Mouse (Mus musculus) lung, postnatal 0 days (tissue): ENCODE measurements at regions not wholly inside any gene's neighbourhood (a gene's known extent, or its start where the extent isn't known, plus 50 kb on each side); places are given as distances from the start of the nearest gene placed in this dataset.

Experiments used
- ATAC-seq: fragments of 200-750 bp; cut with Nextera tagmentation; 2 replicates; pipeline ENCODE4 v1.8.0; 2017; ENCODE audit warnings: moderate library complexity
- DNase-seq: peaks from one replicate; pipeline ENCODE4 v3.0.0-alpha.2; 2016; ENCODE audit warnings: low spot score
- H3K27ac ChIP-seq: fragments of 300-500 bp; sonication (generic); 2 replicates; pipeline ENCODE4 v1.5.1; 2014; ENCODE audit warnings: antibody characterized with exemption, mild to moderate bottlenecking, low read length, mixed read lengths
- H3K27me3 ChIP-seq: fragments of 300-500 bp; sonication (generic); replicated peaks from 2 replicates; pipeline ENCODE4 v1.6.1; 2014; ENCODE audit warnings: low read length, mixed read lengths; ENCODE audit not compliant: insufficient read depth
- H3K36me3 ChIP-seq: fragments of 300-500 bp; sonication (generic); 2 replicates; pipeline ENCODE4 v1.6.1; 2014; ENCODE audit warnings: low read length, mixed read lengths; ENCODE audit not compliant: insufficient read depth
- H3K4me1 ChIP-seq: fragments of 300-500 bp; sonication (generic); 2 replicates; pipeline ENCODE4 v1.6.1; 2014; ENCODE audit warnings: antibody characterized with exemption, low read depth, low read length, mixed read lengths; ENCODE audit not compliant: insufficient read depth
- H3K4me2 ChIP-seq: fragments of 300-500 bp; sonication (generic); replicated peaks from 2 replicates; pipeline ENCODE4 v1.6.1; 2014; ENCODE audit warnings: low read depth, mild to moderate bottlenecking, low read length, moderate library complexity, mixed read lengths
- H3K4me3 ChIP-seq: fragments of 300-500 bp; sonication (generic); 2 replicates; pipeline ENCODE4 v1.5.1; 2014; ENCODE audit warnings: low read depth, low read length
- H3K9ac ChIP-seq: fragments of 300-500 bp; sonication (generic); replicated peaks from 2 replicates; pipeline ENCODE4 v1.6.1; 2014; ENCODE audit warnings: low read depth, mild to moderate bottlenecking
- H3K9me3 ChIP-seq: fragments of 300-500 bp; sonication (generic); 2 replicates; pipeline ENCODE4 v1.6.1; 2016; ENCODE audit warnings: low read length, mixed read lengths
- CTCF ChIP-seq: IDR thresholded peaks from 2 replicates; pipeline ENCODE4 v1.5.1; 2016; ENCODE audit warnings: antibody characterized with exemption, mild to moderate bottlenecking
- EP300 ChIP-seq: IDR thresholded peaks from 2 replicates; pipeline ENCODE4 v1.6.1; 2016; ENCODE audit warnings: antibody characterized with exemption, mild to moderate bottlenecking, control low read depth
- WGBS: fragments of 180-500 bp; shearing (Covaris S2); extraction: QIAGEN DNeasy Blood & Tissue Kit; methylation state at CpG from one replicate; pipeline ENCODE4 v1.1.7; 2014; 5-methylcytosine and 5-hydroxymethylcytosine counted together

GRCm38 (mm10) chr14:47848861-47849260, 200.6 kb downstream of the Ktn1 start:
- Histone ChIP-seq H3K4me2 (no peak overlapping the region), H3K4me1 (no peaks in the 10 kb centered on the region), H3K36me3 (no peaks in the 10 kb centered on the region), H3K27ac (no peak overlapping the region), H3K27me3 (no peaks in the 10 kb centered on the region), H3K9ac (no peak overlapping the region), H3K4me3 (no peak overlapping the region), H3K9me3 (no peaks in the 10 kb centered on the region)
- ATAC-seq: no peak
- DNase-seq: no peak
- WGBS: 61% methylated on average over 4 of the region's 4 CpGs
- no peak for TF ChIP-seq CTCF

- WGBS: 72% methylated on average over 7 of the region's 7 CpGs
- TF ChIP-seq CTCF (no peak), EP300 (no peak)
- H3K36me3 ChIP-seq: no peaks in the 10 kb centered on the region
Observed at GRCm38 (mm10) chr14:47856280-47856765, 208.1 kb downstream of the Ktn1 start.

DNA sequence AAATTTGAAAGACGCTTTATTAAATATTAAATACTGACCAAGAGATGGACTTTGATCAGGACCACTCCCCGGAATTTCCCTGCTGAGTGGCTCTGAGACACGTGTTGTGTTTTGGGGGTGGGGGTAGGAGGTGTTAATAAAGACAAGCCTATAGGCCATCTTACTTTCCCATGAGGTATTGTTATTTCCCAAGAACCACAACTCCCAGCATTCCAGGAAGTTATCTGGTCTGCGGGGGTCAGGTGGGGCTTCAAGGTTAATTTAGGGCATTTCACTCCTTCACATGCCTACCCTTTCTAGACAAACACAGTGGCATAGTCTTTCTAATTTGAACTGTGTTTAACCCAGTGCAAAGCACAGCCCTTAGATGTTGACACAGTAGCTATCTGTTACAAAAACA, 209.0 kb downstream of the Ktn1 start:
- no peak overlapping the region for H3K4me2 ChIP-seq
- H3K27ac ChIP-seq: no peak overlapping the region
- no peak for DNase-seq
- no peaks in the 10 kb centered on the region for H3K4me1 ChIP-seq
- no peaks in the 10 kb centered on the region for H3K36me3 ChIP-seq
- WGBS: 69% methylated on average over 4 of the region's 4 CpGs
- TF ChIP-seq EP300 (no peak), CTCF (no peak)
- H3K9ac ChIP-seq: no peak overlapping the region
- H3K4me3 ChIP-seq: no peak overlapping the region
- no peaks in the 10 kb centered on the region for H3K9me3 ChIP-seq
- no peak for ATAC-seq
- H3K27me3 ChIP-seq: no peaks in the 10 kb centered on the region

More at GRCm38 (mm10) chr14:47856280-47856765, 208.1 kb downstream of the Ktn1 start:
- ATAC-seq (no peak), DNase-seq (no peak)
- Histone ChIP-seq H3K27ac (no peak overlapping the region), H3K9ac (no peak overlapping the region), H3K4me1 (no peaks in the 10 kb centered on the region), H3K9me3 (no peaks in the 10 kb centered on the region), H3K27me3 (no peaks in the 10 kb centered on the region), H3K4me2 (no peak overlapping the region), H3K4me3 (no peak overlapping the region)

GRCm38 (mm10) chr14:47857731-47858556, 209.7 kb downstream of the Ktn1 start:
- H3K9ac ChIP-seq: no peak overlapping the region
- H3K27me3 ChIP-seq: no peaks in the 10 kb centered on the region
- no peak for TF ChIP-seq EP300
- TF ChIP-seq CTCF: no peak
- DNase-seq: no peak
- H3K4me2 ChIP-seq: no peak overlapping the region
- no peaks in the 10 kb centered on the region for H3K36me3 ChIP-seq
- H3K4me1 ChIP-seq: no peaks in the 10 kb centered on the region
- WGBS: 79% methylated on average over 10 of the region's 16 CpGs
- H3K4me3 ChIP-seq: no peak overlapping the region
- ATAC-seq: no peak
- no peaks in the 10 kb centered on the region for H3K9me3 ChIP-seq
- H3K27ac ChIP-seq: no peak overlapping the region

GRCm38 (mm10) chr14:47862556-47862955, 214.3 kb downstream of the Ktn1 start:
- Histone ChIP-seq H3K4me1 (no peaks in the 10 kb centered on the region), H3K27me3 (no peaks in the 10 kb centered on the region), H3K4me3 (no peak overlapping the region), H3K9me3 (no peaks in the 10 kb centered on the region), H3K36me3 (no peaks in the 10 kb centered on the region), H3K27ac (no peak overlapping the region), H3K4me2 (no peak overlapping the region), H3K9ac (no peak overlapping the region)
- ATAC-seq (no peak), DNase-seq (no peak)
- WGBS: 39% methylated on average over 1 of the region's 1 CpGs
- TF ChIP-seq EP300: no peak
- no peak for TF ChIP-seq CTCF

GRCm38 (mm10) chr14:47863067-47863466, 214.8 kb downstream of the Ktn1 start:
- Histone ChIP-seq H3K9ac (no peak overlapping the region), H3K4me1 (no peaks in the 10 kb centered on the region), H3K27ac (no peak overlapping the region), H3K36me3 (no peaks in the 10 kb centered on the region), H3K27me3 (no peaks in the 10 kb centered on the region), H3K4me3 (no peak overlapping the region), H3K9me3 (no peaks in the 10 kb centered on the region), H3K4me2 (no peak overlapping the region)
- TF ChIP-seq EP300 (0 out of 2 replicates have a peak, but pooled peaks have one; percentile 27), CTCF (no peak)
- DNase-seq (peak; percentile 72), ATAC-seq (peak; percentile 59)
- WGBS: 59% methylated on average over 5 of the region's 5 CpGs
